Mouse (Mus musculus): Measurements from ENCODE around the gene Lsr. TPM values are rescaled to one million over a fixed set of nuclear protein-coding genes. Genes with fewer than 3 reads are reported as not detected.
A peak's percentile ranks its signal among the peaks of the same experiment; 100 is the strongest.

Gene Lsr
- polyA plus RNA-seq, 1 experiment: 30.2 TPM

- peaks cover 7% of the 10 kb centered on the region for H3K4me1 ChIP-seq (ENCODE audit: control insufficient read depth, insufficient read depth, low read length)
- peak overlapping the region; percentile 55; the same call in 1 of the 2 replicates for H3K27ac ChIP-seq (ENCODE audit: control insufficient read depth, insufficient read depth, low read depth, low read length)
- no peaks in the 10 kb centered on the region for H3K36me3 ChIP-seq (ENCODE audit: control insufficient read depth, insufficient read depth, low read length)
- no peaks in the 10 kb centered on the region for H3K27me3 ChIP-seq (ENCODE audit: control insufficient read depth, insufficient read depth, low read length)
- no peak overlapping the region for H3K4me3 ChIP-seq (ENCODE audit: control insufficient read depth, low read depth, low read length)
- no peak for TF ChIP-seq CTCF (IDR thresholded peaks at IDR 0.05; ENCODE audit: control insufficient read depth, insufficient read depth, insufficient replicate concordance, low read depth, low read length)
- TF ChIP-seq POLR2A (IDR thresholded peaks at IDR 0.05; ENCODE audit: control insufficient read depth, low read depth, low read length): no peak
Observed at GRCm38 (mm10) chr7:30964366-30964765, 8.9 kb downstream of the Lsr start.

- Histone ChIP-seq H3K27ac (ENCODE audit: control insufficient read depth, insufficient read depth, low read depth, low read length) (no peak overlapping the region), H3K36me3 (ENCODE audit: control insufficient read depth, insufficient read depth, low read length) (no peaks in the 10 kb centered on the region), H3K4me3 (ENCODE audit: control insufficient read depth, low read depth, low read length) (no peak overlapping the region), H3K4me1 (ENCODE audit: control insufficient read depth, insufficient read depth, low read length) (peaks cover 11% of the 10 kb centered on the region), H3K27me3 (ENCODE audit: control insufficient read depth, insufficient read depth, low read length) (no peaks in the 10 kb centered on the region)
- TF ChIP-seq POLR2A (IDR thresholded peaks at IDR 0.05; ENCODE audit: control insufficient read depth, low read depth, low read length): no peak
- no peak for TF ChIP-seq CTCF (IDR thresholded peaks at IDR 0.05; ENCODE audit: control insufficient read depth, insufficient read depth, insufficient replicate concordance, low read depth, low read length)
Observed at GRCm38 (mm10) chr7:30962862-30963261, 10.4 kb downstream of the Lsr start.

- Histone ChIP-seq H3K27ac (ENCODE audit: control insufficient read depth, insufficient read depth, low read depth, low read length) (no peak overlapping the region), H3K36me3 (ENCODE audit: control insufficient read depth, insufficient read depth, low read length) (no peaks in the 10 kb centered on the region), H3K4me3 (ENCODE audit: control insufficient read depth, low read depth, low read length) (no peak overlapping the region), H3K27me3 (ENCODE audit: control insufficient read depth, insufficient read depth, low read length) (no peaks in the 10 kb centered on the region), H3K4me1 (ENCODE audit: control insufficient read depth, insufficient read depth, low read length) (peaks cover 12% of the 10 kb centered on the region)
- TF ChIP-seq CTCF (IDR thresholded peaks at IDR 0.05; ENCODE audit: control insufficient read depth, insufficient read depth, insufficient replicate concordance, low read depth, low read length): no peak
- TF ChIP-seq POLR2A (IDR thresholded peaks at IDR 0.05; ENCODE audit: control insufficient read depth, low read depth, low read length): no peak
Observed at GRCm38 (mm10) chr7:30959786-30960349, 13.4 kb downstream of the Lsr start.

GRCm38 (mm10) chr7:30958866-30959487, 14.3 kb downstream of the Lsr start:
- Histone ChIP-seq H3K27ac (ENCODE audit: control insufficient read depth, insufficient read depth, low read depth, low read length) (no peak overlapping the region), H3K36me3 (ENCODE audit: control insufficient read depth, insufficient read depth, low read length) (no peaks in the 10 kb centered on the region), H3K27me3 (ENCODE audit: control insufficient read depth, insufficient read depth, low read length) (no peaks in the 10 kb centered on the region), H3K4me1 (ENCODE audit: control insufficient read depth, insufficient read depth, low read length) (peaks cover 12% of the 10 kb centered on the region), H3K4me3 (ENCODE audit: control insufficient read depth, low read depth, low read length) (no peak overlapping the region)
- TF ChIP-seq POLR2A (IDR thresholded peaks at IDR 0.05; ENCODE audit: control insufficient read depth, low read depth, low read length): no peak
- no peak for TF ChIP-seq CTCF (IDR thresholded peaks at IDR 0.05; ENCODE audit: control insufficient read depth, insufficient read depth, insufficient replicate concordance, low read depth, low read length)

- H3K27ac ChIP-seq (ENCODE audit: control insufficient read depth, insufficient read depth, low read depth, low read length): peak overlapping the region; percentile 74; the same call in 1 of the 2 replicates
- H3K27me3 ChIP-seq (ENCODE audit: control insufficient read depth, insufficient read depth, low read length): no peaks in the 10 kb centered on the region
- TF ChIP-seq CTCF (IDR thresholded peaks at IDR 0.05; ENCODE audit: control insufficient read depth, insufficient read depth, insufficient replicate concordance, low read depth, low read length): no peak
- TF ChIP-seq POLR2A (IDR thresholded peaks at IDR 0.05; ENCODE audit: control insufficient read depth, low read depth, low read length): no peak
- peaks cover 10% of the 10 kb centered on the region for H3K4me1 ChIP-seq (ENCODE audit: control insufficient read depth, insufficient read depth, low read length)
- peak overlapping the region; percentile 83 for H3K4me3 ChIP-seq (ENCODE audit: control insufficient read depth, low read depth, low read length)
- no peaks in the 10 kb centered on the region for H3K36me3 ChIP-seq (ENCODE audit: control insufficient read depth, insufficient read depth, low read length)
Observed at GRCm38 (mm10) chr7:30958109-30958865, 15.0 kb downstream of the Lsr start.

- TF ChIP-seq POLR2A (IDR thresholded peaks at IDR 0.05; ENCODE audit: control insufficient read depth, low read depth, low read length) (peak; percentile 61), CTCF (IDR thresholded peaks at IDR 0.05; ENCODE audit: control insufficient read depth, insufficient read depth, insufficient replicate concordance, low read depth, low read length) (no peak)
- Histone ChIP-seq H3K4me3 (ENCODE audit: control insufficient read depth, low read depth, low read length) (peak overlapping the region; percentile 83), H3K36me3 (ENCODE audit: control insufficient read depth, insufficient read depth, low read length) (no peaks in the 10 kb centered on the region), H3K27ac (ENCODE audit: control insufficient read depth, insufficient read depth, low read depth, low read length) (peak overlapping the region; percentile 74), H3K27me3 (ENCODE audit: control insufficient read depth, insufficient read depth, low read length) (no peaks in the 10 kb centered on the region), H3K4me1 (ENCODE audit: control insufficient read depth, insufficient read depth, low read length) (peaks cover 10% of the 10 kb centered on the region)
Observed at GRCm38 (mm10) chr7:30957367-30957783, 15.9 kb downstream of the Lsr start.

GRCm38 (mm10) chr7:30956756-30957366, 16.4 kb downstream of the Lsr start, which contains the start of gene Usf2:
Usf2 (minus strand) TSS chr7:30956803.
- no peaks in the 10 kb centered on the region for H3K36me3 ChIP-seq (ENCODE audit: control insufficient read depth, insufficient read depth, low read length)
- H3K27me3 ChIP-seq (ENCODE audit: control insufficient read depth, insufficient read depth, low read length): no peaks in the 10 kb centered on the region
- peak within 1 kb of the TSS; percentile 92 for H3K4me3 ChIP-seq (ENCODE audit: control insufficient read depth, low read depth, low read length)
- TF ChIP-seq POLR2A (IDR thresholded peaks at IDR 0.05; ENCODE audit: control insufficient read depth, low read depth, low read length): no peak
- no peak for TF ChIP-seq CTCF (IDR thresholded peaks at IDR 0.05; ENCODE audit: control insufficient read depth, insufficient read depth, insufficient replicate concordance, low read depth, low read length)
- H3K4me1 ChIP-seq (ENCODE audit: control insufficient read depth, insufficient read depth, low read length): peaks cover 10% of the 10 kb centered on the region
- H3K27ac ChIP-seq (ENCODE audit: control insufficient read depth, insufficient read depth, low read depth, low read length): peak within 1 kb of the TSS; percentile 87
